Mouse (Mus musculus): ENCODE data around the gene Srpx2.

Srpx2 gene

DNA sequence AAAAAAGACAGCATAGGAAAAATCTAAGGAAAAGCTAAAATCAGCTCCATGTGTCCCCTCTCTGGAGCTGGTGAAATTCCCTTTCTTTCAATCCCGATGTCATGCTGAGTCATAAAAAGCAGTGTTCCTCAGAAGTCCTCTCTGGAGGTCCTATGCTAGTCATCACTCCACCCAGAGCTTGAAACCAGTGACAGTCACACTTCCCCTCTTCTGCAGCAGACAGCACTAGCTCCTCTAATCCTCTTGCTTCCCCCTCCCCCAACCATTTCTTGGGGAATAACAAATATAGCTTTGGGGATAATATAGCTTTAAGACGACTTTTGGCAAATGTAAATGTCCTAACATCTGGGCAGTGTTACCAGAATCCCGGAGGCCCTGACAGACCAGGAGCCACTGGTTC is at the start of gene Srpx2:
TSS of gene Srpx2 (plus strand) at position 166 of the 400 bp plus-strand sequence.
- DNase-seq (ENCODE audit: low spot score) = no peak

DNA sequence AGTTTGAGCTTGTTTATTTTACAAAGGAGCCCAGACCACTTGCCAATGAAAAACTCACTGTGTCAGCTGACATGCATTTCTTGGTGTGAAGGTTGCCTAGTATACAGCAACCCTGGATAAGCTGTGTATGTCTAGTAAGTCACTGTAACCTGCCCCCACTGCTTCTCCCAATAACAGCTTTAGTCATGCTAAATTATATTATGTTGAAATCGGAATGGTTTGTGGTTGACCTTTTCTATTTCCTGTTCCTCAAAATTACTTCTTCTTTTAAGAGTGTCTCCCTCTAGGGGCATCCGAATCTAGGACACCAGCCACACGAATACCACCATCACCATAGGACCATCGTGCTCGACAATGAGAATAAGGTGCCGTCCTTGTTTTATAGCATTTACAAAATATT is 38.5 kb upstream of the Srpx2 start:
- DNase-seq (ENCODE audit: low spot score) = no peak

GRCm38 (mm10) chrX:133887308-133887707 is 20.9 kb upstream of the Srpx2 start:
- DNase-seq (ENCODE audit: low spot score) = no peak

- no peak for DNase-seq (ENCODE audit: low spot score)
These were observed 20.1 kb upstream of the Srpx2 start for GRCm38 (mm10) chrX:133888111-133888510.

GRCm38 (mm10) chrX:133898014-133898542 is 10.1 kb upstream of the Srpx2 start, which contains the start of gene Tspan6:
Tspan6 (minus strand) TSS chrX:133898429.
- DNase-seq (ENCODE audit: low spot score) = peak; percentile 75

DNA sequence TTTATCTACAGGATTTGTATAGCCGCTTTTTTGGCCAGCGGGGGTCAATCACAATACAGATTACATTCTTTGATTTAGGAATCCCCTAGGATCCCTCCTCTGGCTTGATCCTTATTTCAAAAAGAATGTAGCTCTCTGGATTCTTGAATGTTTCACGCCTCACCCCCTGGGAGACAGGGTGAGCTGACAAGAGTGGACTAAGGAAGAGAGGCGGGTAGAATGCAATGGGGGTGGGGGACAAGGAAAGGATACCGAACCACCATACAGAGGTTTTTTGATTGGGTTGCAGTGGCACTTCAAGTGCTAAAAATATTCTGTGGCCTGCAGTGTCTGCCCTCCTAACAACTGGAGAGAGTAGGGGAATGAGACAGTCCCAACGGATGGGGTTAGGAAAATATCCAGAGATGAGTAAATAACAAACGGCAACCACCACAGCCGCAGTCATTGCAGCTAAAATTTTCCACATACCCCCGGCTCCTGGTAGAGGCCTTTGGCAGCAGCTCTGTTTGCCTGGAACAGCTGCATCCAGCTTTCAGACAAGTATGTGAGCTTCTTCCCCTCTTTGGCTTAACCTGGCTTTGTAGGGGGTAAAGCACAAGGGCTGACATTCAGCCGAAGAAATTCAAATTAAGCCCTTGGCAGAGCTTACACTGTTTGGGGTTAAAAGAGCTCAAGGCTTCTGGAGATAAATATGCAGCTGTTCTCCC is 3.3 kb downstream of the Srpx2 start:
- no peak for DNase-seq (ENCODE audit: low spot score)

GRCm38 (mm10) chrX:133913006-133913405 is 4.8 kb downstream of the Srpx2 start:
- DNase-seq (ENCODE audit: low spot score) = no peak

DNA sequence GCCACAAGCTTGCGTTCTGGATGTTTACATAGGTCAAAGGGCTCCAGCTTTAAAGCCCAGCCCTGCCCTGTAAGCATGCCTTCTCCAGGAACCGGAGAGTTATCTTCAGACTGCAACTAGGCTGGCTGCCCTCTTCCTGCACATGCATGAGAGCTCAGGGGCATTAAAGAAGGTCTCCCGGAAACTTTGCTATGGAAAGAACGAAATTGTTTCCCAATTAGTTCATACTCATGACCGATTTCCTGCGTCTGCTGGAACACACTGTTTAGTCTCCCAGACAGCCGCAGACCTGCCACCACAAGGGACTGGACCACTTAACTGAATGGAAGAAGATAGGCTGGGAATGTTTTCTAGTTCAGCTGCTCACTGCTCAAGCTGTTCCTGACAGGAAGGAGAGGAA is 6.0 kb downstream of the Srpx2 start:
- peak; percentile 29 for DNase-seq (ENCODE audit: low spot score)

DNA sequence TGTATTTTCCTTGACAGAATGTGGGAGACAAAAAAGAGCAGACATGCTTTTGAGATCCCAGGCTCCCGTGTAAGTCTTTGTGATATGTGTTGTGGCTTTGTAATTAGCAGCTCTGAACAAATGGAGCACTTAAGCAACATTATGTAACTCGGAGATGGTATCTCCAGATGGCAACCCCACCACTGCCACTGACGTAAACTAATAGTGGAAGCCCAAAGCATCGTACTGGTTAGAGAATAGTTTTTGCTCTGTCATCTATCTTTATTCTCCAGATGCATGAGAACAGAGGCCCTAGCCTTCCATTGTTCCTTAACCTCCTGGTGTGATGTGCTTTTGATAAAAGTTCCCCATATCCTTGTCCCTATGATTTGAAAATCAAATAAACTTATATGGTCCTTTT is 13.0 kb downstream of the Srpx2 start:
- no peak for DNase-seq (ENCODE audit: low spot score)

DNA sequence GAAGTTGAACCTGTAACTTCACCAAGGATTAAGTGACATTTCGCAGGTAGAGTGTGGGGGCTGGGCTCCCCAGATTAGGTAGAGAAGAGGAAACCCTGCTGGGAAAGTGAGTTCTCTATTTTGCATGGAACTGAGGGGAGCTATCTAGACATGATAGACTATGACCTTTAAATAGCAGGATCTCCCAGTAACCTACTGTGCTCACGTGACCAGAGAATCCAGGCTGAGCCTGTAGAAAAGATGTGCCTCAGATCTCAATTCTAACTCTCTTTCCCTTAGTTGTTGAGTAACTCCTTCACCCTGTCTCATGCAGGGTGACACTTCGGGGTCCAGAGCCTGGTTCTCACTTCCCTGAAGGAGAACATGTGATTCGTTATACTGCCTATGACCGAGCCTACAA is 18.5 kb downstream of the Srpx2 start:
- no peak for DNase-seq (ENCODE audit: low spot score)

- DNase-seq (ENCODE audit: low spot score) = no peak
These were observed 23.2 kb downstream of the Srpx2 start for GRCm38 (mm10) chrX:133931302-133932013.

DNA sequence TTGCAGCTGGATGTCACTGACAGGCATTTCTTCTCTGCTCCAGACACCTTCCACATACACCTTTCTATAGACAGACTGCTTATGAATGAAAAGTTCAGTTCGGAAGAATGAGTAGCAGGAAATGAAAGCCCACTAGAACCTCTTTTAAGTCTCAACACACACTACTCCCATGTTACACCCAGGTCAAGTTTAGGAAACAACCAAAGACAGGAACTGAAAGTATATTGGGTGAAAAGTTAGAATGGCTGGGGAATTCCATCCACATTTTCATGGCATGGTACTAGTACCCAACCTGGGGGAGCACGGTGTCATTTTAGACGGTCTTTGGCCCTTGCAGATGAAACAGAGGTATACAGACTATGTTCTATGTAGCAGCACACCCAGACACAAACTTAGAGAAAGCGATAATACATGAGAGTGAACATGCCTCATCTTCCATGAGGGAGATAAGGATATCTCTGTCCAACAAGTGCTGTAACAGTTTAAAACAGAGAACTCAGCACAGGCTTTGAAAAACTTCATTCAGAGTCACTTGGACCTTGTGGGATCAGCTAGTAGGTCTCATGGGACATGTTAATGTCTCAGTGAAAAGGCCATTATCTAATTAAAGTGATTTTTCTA is 28.5 kb downstream of the Srpx2 start:
- no peak for DNase-seq (ENCODE audit: low spot score)

DNA sequence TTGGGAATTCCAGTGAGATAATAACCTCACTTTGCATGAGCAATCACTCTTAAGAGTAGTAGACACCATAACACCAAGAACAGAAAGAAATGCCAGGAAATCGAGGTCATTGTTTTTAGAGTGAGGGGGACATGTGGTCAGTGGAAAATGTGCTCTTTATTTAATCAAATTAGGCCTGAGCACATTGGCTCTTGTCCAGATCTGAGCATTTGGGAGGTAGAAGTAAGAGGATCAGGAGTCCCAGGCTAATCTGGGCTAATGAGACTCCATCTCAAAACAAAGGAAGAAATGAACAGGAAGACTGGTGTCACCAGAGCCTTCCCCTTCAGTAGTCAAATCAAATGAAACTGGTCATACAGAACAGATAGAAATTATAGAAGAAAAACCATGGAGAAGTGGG is 31.3 kb downstream of the Srpx2 start:
- no peak for DNase-seq (ENCODE audit: low spot score)

DNA sequence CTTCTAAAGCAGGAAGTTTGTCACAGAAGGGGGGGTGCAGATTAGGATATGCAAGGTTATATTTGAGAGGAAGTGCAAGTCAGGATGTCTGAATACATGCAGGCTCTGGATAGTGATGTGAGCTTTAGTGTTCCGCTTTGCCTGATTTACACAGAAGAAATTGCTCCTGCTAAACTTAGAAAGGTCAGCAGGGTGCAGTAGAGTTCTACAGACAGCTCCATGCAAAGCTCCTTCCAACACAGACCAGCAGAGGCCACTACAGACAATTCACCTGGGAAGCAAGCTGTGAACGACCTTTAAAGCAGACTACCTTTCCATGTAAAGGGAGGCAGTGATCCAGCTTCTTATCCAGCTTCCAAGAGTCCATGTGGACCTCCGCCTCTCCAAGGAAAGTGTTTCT is 39.2 kb downstream of the Srpx2 start:
- DNase-seq (ENCODE audit: low spot score) = peak; percentile 36

GRCm38 (mm10) chrX:133954661-133955060 is 46.4 kb downstream of the Srpx2 start:
- no peak for DNase-seq (ENCODE audit: low spot score)

DNA sequence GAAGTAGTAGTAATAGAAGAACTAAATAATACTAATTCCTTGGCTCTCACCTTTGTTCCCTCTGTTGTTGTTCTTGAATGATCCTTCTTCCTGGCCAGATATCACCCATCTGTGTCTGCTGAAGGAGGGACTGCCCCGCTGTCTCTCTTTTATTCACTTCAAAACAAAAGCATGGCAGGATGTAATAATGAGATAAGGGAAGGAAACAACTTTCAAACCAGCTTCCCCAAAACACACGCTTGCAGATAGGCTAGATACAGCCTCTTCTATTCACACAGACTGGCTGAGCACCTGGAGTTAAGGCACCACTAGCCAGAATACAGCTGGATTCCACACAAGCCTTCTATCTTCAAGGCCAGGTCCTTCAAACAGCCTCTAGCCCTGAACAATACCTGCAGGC is 52.4 kb downstream of the Srpx2 start:
- DNase-seq (ENCODE audit: low spot score) = no peak

GRCm38 (mm10) chrX:133964615-133965014 is 56.4 kb downstream of the Srpx2 start:
- DNase-seq (ENCODE audit: low spot score) = no peak

DNA sequence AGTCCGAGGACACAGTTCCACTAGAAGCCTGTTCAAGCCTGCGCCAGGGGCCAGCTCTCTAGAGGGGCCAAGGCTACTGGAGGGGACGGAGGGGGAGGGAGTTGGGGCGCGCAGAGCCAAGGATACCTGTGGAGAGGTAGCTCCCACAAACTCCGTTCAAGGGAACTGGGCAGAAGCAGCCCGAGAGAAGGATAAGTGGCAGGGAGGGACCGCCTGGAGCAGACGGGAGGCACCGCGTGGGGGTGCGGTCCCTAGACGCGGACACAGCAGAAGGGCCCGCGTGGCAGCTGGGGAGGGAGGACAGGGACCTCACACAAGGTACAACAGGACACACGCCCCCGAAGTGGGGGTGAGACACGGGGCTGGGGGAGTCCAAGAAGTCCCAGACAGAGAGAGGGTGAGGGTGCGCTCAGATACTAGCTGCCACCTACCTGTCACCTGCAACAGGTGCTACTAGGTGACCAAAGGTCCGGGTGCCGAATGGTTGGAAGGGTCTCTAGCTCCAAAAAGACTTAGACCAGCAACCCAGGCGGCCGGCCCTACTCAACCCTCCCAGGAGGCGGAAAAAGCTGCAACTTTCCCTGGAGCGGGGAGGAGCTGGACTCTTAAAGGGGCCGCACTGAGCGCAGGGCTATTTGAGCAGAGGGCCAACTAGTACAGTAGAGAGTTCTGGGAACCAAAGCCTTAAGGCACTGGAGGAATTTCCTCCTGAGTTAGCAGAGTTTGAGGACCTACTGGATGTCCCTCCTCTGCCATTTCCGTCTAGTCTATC is 73.2 kb downstream of the Srpx2 start, which contains the start of gene Sytl4:
TSS of gene Sytl4 (minus strand) at position 582 of the 772 bp plus-strand sequence.
- DNase-seq (ENCODE audit: low spot score) = peak; percentile 20
